Mouse (Mus musculus) E14TG2a.4 (cell line): Measurements from ENCODE around the gene Zbtb20.

Source experiments
- H3K27me3 ChIP-seq: 2 replicates; pipeline ENCODE4 v1.6.1; 2014; ENCODE audit warnings: low read length, control low read depth; ENCODE audit not compliant: insufficient read depth
- H3K36me3 ChIP-seq: 2 replicates; pipeline ENCODE4 v1.6.1; 2014; ENCODE audit warnings: low read length, control low read depth; ENCODE audit not compliant: insufficient read depth
- H3K4me1 ChIP-seq: replicated peaks from 2 replicates; pipeline ENCODE4 v1.6.1; 2014; ENCODE audit warnings: low read depth, low read length, control low read depth
- H3K4me3 ChIP-seq: replicated peaks from 2 replicates; pipeline ENCODE4 v1.5.1; 2014; ENCODE audit warnings: mild to moderate bottlenecking, low read length
- H3K9me3 ChIP-seq: 2 replicates; pipeline ENCODE4 v1.6.1; 2014; ENCODE audit warnings: low read length, control low read depth
- CTCF ChIP-seq: conservative IDR thresholded peaks from 2 replicates; pipeline ENCODE4 v1.5.1; 2014; ENCODE audit warnings: low read length
- NANOG ChIP-seq: IDR thresholded peaks from 2 replicates; pipeline ENCODE4 v1.6.1; 2014; ENCODE audit warnings: borderline replicate concordance, low read length, mixed read lengths
- POU5F1 ChIP-seq: IDR thresholded peaks from 2 replicates; pipeline ENCODE4 v1.6.1; 2014; ENCODE audit warnings: low read length, borderline replicate concordance

The Zbtb20 gene

GRCm38 (mm10) chr16:43489984-43490383 is 614.3 kb downstream of the Zbtb20 start:
- Histone ChIP-seq H3K36me3 (no peaks in the 10 kb centered on the region), H3K4me3 (no peak overlapping the region), H3K4me1 (no peaks in the 10 kb centered on the region), H3K27me3 (no peaks in the 10 kb centered on the region), H3K9me3 (no peaks in the 10 kb centered on the region)
- TF ChIP-seq POU5F1: no peak
- TF ChIP-seq NANOG: no peak
- no peak for TF ChIP-seq CTCF

GRCm38 (mm10) chr16:43492863-43493262 is 617.2 kb downstream of the Zbtb20 start:
- no peaks in the 10 kb centered on the region for H3K36me3 ChIP-seq
- H3K4me1 ChIP-seq: no peaks in the 10 kb centered on the region
- TF ChIP-seq NANOG (no peak), POU5F1 (no peak), CTCF (no peak)
- no peaks in the 10 kb centered on the region for H3K27me3 ChIP-seq
- H3K9me3 ChIP-seq: no peaks in the 10 kb centered on the region
- no peak overlapping the region for H3K4me3 ChIP-seq

- H3K9me3 ChIP-seq: no peaks in the 10 kb centered on the region
- H3K4me3 ChIP-seq: no peak overlapping the region
- no peaks in the 10 kb centered on the region for H3K4me1 ChIP-seq
- no peaks in the 10 kb centered on the region for H3K36me3 ChIP-seq
- no peaks in the 10 kb centered on the region for H3K27me3 ChIP-seq
- TF ChIP-seq NANOG (no peak), POU5F1 (no peak), CTCF (no peak)
These were observed 618.1 kb downstream of the Zbtb20 start for GRCm38 (mm10) chr16:43493596-43494385.

DNA sequence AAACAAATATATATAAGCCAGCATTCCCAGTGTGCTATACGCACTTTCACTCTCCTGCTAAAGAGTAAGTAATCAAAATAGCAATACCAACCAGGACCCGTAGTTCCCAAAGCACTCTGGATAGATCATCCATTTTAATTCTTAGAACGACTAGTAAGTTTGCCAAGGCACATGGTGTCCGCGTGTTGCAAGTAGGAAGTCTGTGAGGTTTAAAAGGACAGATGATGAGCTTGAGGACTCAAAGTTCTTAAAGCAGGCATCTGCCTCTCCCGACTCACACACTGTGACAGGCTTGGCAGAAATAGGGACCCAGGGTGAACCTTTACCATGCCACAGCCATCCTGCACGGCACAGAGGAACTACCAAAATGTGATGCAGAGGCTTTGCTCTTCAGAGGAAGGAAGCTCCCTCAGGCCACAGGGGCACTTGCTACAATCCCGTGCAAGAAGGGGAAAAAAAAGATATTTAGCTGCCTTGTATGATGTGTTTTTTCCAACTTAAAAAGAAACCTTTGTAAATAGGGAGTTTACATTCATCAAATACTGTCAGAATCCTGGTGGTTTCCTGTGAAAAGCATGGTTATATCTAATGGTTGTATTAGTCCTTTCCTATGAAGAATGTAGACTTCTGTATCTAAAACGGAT is 619.6 kb downstream of the Zbtb20 start:
- Histone ChIP-seq H3K4me3 (no peak overlapping the region), H3K27me3 (no peaks in the 10 kb centered on the region), H3K4me1 (no peaks in the 10 kb centered on the region), H3K36me3 (no peaks in the 10 kb centered on the region), H3K9me3 (no peaks in the 10 kb centered on the region)
- TF ChIP-seq POU5F1 (no peak), NANOG (no peak), CTCF (no peak)

GRCm38 (mm10) chr16:43497093-43497492 is 621.4 kb downstream of the Zbtb20 start:
- H3K4me3 ChIP-seq: no peak overlapping the region
- H3K9me3 ChIP-seq: no peaks in the 10 kb centered on the region
- H3K36me3 ChIP-seq: no peaks in the 10 kb centered on the region
- no peaks in the 10 kb centered on the region for H3K4me1 ChIP-seq
- TF ChIP-seq CTCF (no peak), POU5F1 (no peak), NANOG (no peak)
- no peaks in the 10 kb centered on the region for H3K27me3 ChIP-seq

DNA sequence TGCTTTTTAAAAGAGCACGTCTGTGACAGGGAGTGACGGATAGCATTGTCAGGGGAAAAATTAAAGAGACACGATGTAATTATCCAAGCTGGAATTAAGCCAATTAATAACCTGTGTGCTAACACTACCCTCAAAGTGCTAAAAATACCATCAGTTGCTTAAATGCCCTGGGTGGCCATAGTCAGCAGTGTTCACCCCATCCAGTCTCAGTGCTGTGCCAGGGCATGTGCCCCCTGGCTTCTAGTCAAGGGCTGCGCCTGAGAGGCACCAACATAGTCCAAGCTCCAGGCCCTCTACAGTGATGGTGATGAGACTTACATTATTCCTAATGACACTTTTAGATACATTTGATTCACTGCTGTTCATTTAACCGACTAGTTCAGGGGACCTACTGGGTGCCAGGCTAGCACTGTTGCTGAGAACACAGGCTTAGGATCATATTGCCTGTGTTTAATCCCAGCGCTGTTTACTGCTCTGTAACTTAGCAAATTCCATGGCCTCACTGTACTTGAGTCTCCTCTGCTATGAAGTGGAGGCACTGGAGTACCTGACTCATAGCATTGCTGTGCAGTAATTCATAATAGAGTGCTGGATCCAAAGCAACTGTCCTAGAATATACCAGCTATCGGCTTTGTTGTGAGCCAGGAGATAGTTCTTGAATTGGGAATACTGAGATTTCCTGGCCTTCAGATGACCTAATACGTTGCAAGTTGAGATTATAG is 624.6 kb downstream of the Zbtb20 start:
- Histone ChIP-seq H3K4me1 (0 out of 2 replicates have a peak, but pooled peaks cover 7% of the 10 kb centered on the region), H3K27me3 (0 out of 2 replicates have a peak, but pooled peaks cover 5% of the 10 kb centered on the region), H3K4me3 (no peak overlapping the region), H3K36me3 (no peaks in the 10 kb centered on the region), H3K9me3 (no peaks in the 10 kb centered on the region)
- TF ChIP-seq NANOG (no peak), POU5F1 (no peak), CTCF (no peak)

- TF ChIP-seq NANOG (no peak), CTCF (no peak), POU5F1 (no peak)
- Histone ChIP-seq H3K4me1 (0 out of 2 replicates have a peak, but pooled peaks cover 7% of the 10 kb centered on the region), H3K4me3 (no peak overlapping the region), H3K36me3 (no peaks in the 10 kb centered on the region), H3K27me3 (0 out of 2 replicates have a peak, but pooled peaks cover 5% of the 10 kb centered on the region), H3K9me3 (no peaks in the 10 kb centered on the region)
These were observed 625.6 kb downstream of the Zbtb20 start for GRCm38 (mm10) chr16:43501284-43501683.

GRCm38 (mm10) chr16:43502339-43503009 is 626.8 kb downstream of the Zbtb20 start:
- TF ChIP-seq NANOG (no peak), POU5F1 (no peak), CTCF (no peak)
- no peaks in the 10 kb centered on the region for H3K36me3 ChIP-seq
- 0 out of 2 replicates have a peak, but pooled peaks cover 5% of the 10 kb centered on the region for H3K27me3 ChIP-seq
- H3K4me3 ChIP-seq: no peak overlapping the region
- 0 out of 2 replicates have a peak, but pooled peaks cover 7% of the 10 kb centered on the region for H3K4me1 ChIP-seq
- no peaks in the 10 kb centered on the region for H3K9me3 ChIP-seq
